14 mouse cellular contexts compared by ENCODE assay signal in the genomic region with DNA sequence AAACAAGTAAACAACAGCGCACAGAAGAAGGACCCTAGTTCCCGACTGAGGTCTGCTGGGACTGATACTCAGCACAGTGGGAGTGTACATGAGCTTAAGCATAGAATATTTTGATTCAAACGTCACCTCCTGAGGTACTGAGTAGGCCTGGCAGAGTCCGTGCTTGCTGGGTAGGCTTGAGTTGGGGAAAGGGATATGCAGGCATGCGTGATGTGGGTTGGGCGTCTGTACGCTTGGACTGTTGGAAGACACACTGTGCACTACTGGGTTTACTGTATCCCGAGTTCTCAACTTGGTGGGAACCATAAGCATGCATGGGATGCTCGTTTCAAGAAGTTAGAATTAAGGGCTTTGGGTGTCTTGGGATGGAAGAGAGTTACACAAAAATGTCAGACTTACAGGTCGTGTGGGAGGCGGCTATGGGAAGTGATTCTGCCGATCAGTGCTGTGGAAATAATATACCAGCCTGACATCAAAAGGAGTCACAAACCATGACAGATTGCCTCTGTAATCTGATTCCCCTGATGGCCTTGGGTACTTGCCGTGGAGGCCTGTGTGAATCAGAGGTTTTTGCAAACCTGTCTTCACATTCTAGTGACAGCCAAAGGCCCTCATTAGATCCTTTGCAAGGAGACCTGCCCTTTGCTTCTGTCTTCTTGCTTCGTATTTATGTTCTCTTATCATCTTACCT.
DNase-seq lines count a peak whose midpoint lies in the region; ATAC-seq and TF ChIP-seq lines count a peak whose summit lies in the region.
"Had no signal": no experiment of that assay in that cellular context is flagged by ENCODE, and none has a peak within 500 bp of the region (broad histone marks: within the 10 kb centered on the region; RNA-seq: fewer than 3 reads in every experiment).

No protein-coding gene starts in this region.

- H3K36me3 ChIP-seq in midbrain, embryonic 14.5 days (ENCODE audit: control insufficient read depth, insufficient read depth, low read length), result peaks cover 3% of the 10 kb centered on the region; the same call in 1 of the 2 replicates
- no peaks in the 10 kb centered on the region for H3K36me3 ChIP-seq in midbrain, embryonic 15.5 days (replicated peaks)
- 0 out of 2 replicates have a peak, but pooled peaks cover 4% of the 10 kb centered on the region for H3K36me3 ChIP-seq in hindbrain, embryonic 12.5 days
- no peaks in the 10 kb centered on the region for H3K36me3 ChIP-seq in small intestine, adult 2 months (ENCODE audit: control insufficient read depth, insufficient read depth, low read length)

- WGBS in midbrain, embryonic 14.5 days, result 48% methylated on average over 14 of the region's 14 CpGs
- 60% methylated on average over 14 of the region's 14 CpGs for WGBS in midbrain, embryonic 15.5 days
- WGBS in hindbrain, embryonic 12.5 days, result 55% methylated on average over 14 of the region's 14 CpGs
- WGBS in small intestine, adult 2 months, result 70% methylated on average over 14 of the region's 14 CpGs

- peaks cover 32% of the 10 kb centered on the region for H3K4me1 ChIP-seq in midbrain, embryonic 14.5 days (ENCODE audit: control insufficient read depth, insufficient read depth, low read length)
- peaks cover 24% of the 10 kb centered on the region for H3K4me1 ChIP-seq in midbrain, embryonic 15.5 days
- peaks cover 63% of the 10 kb centered on the region for H3K4me1 ChIP-seq in hindbrain, embryonic 12.5 days
- H3K4me1 ChIP-seq in small intestine, adult 2 months (ENCODE audit: control insufficient read depth, insufficient read depth, insufficient read length, low read length), result peaks cover 29% of the 10 kb centered on the region

- no peak for ATAC-seq in midbrain, embryonic 14.5 days (ENCODE audit: low FRiP score, low TSS enrichment)
- ATAC-seq in midbrain, embryonic 15.5 days (replicated peaks), result no peak
- ATAC-seq in hindbrain, embryonic 12.5 days (ENCODE audit: low FRiP score), result no peak
- ATAC-seq: lung, postnatal 0 days had no signal

- H3K27ac ChIP-seq in midbrain, embryonic 14.5 days (replicated peaks; ENCODE audit: low read depth, low read length), result no peak overlapping the region
- H3K27ac ChIP-seq in midbrain, embryonic 15.5 days, result no peak overlapping the region
- H3K27ac ChIP-seq in hindbrain, embryonic 12.5 days, result 0 out of 2 replicates have a peak overlapping the region, but pooled peaks have one; percentile 1
- peak overlapping the region; percentile 13; the same call in 1 of the 2 replicates for H3K27ac ChIP-seq in small intestine, adult 2 months (ENCODE audit: insufficient read depth, low read depth, low read length)

- TF ChIP-seq POLR2A in brain, embryonic 14.5 days (IDR thresholded peaks at IDR 0.05; ENCODE audit: borderline replicate concordance, extremely low read depth, insufficient read depth, insufficient read length, poor library complexity, severe bottlenecking), result no peak
- no peak for TF ChIP-seq POLR2A in small intestine, adult 2 months (IDR thresholded peaks at IDR 0.05; ENCODE audit: low read depth, low read length)

- H3K9ac ChIP-seq in midbrain, embryonic 14.5 days (replicated peaks; ENCODE audit: low read length), result no peak overlapping the region
- H3K9ac ChIP-seq in midbrain, embryonic 15.5 days, result no peak overlapping the region
- H3K9ac ChIP-seq in hindbrain, embryonic 12.5 days, result no peak overlapping the region

- DNase-seq in midbrain, embryonic 14.5 days, result peak; percentile 51
- peak; percentile 58 for DNase-seq in brain, embryonic 14.5 days (ENCODE audit: low read depth)
- DNase-seq in T-cell, adult 2 months (ENCODE audit: low spot score), result no peak
- no peak for DNase-seq in layer of hippocampus, adult 18-20 months (ENCODE audit: low spot score in 2 of 2)
- DNase-seq: cerebellum, adult 9-10 months; gastrocnemius, postnatal 10 days; kidney, adult 8-10 months; liver; thymus, postnatal 25 days had no signal

- TF ChIP-seq CTCF in brain, embryonic 14.5 days (IDR thresholded peaks at IDR 0.05; ENCODE audit: borderline replicate concordance, extremely low read depth, insufficient read depth, insufficient read length), result no peak
- no peak for TF ChIP-seq CTCF in small intestine, adult 2 months (IDR thresholded peaks at IDR 0.05; ENCODE audit: extremely low read depth, insufficient read length, insufficient replicate concordance, low read depth, low read length)

- no peak overlapping the region for H3K4me2 ChIP-seq in midbrain, embryonic 14.5 days (ENCODE audit: low read length)
- no peak overlapping the region for H3K4me2 ChIP-seq in midbrain, embryonic 15.5 days
- H3K4me2 ChIP-seq in hindbrain, embryonic 12.5 days (replicated peaks), result no peak overlapping the region

- H3K9me3 ChIP-seq in midbrain, embryonic 14.5 days (ENCODE audit: control insufficient read depth, low read length), result no peaks in the 10 kb centered on the region
- no peaks in the 10 kb centered on the region for H3K9me3 ChIP-seq in midbrain, embryonic 15.5 days
- no peaks in the 10 kb centered on the region for H3K9me3 ChIP-seq in hindbrain, embryonic 12.5 days (replicated peaks)
- H3K9me3 ChIP-seq: G1E had no signal

- no peaks in the 10 kb centered on the region for H3K27me3 ChIP-seq in midbrain, embryonic 14.5 days (ENCODE audit: control insufficient read depth, insufficient read depth, low read length)
- H3K27me3 ChIP-seq in midbrain, embryonic 15.5 days (replicated peaks), result no peaks in the 10 kb centered on the region
- no peaks in the 10 kb centered on the region for H3K27me3 ChIP-seq in hindbrain, embryonic 12.5 days
- H3K27me3 ChIP-seq in small intestine, adult 2 months (ENCODE audit: control insufficient read depth, insufficient read depth, low read length), result no peaks in the 10 kb centered on the region

- H3K4me3 ChIP-seq in midbrain, embryonic 14.5 days (replicated peaks; ENCODE audit: low read depth, low read length), result no peak overlapping the region
- no peak overlapping the region for H3K4me3 ChIP-seq in midbrain, embryonic 15.5 days
- H3K4me3 ChIP-seq in hindbrain, embryonic 12.5 days, result no peak overlapping the region
- H3K4me3 ChIP-seq in small intestine, adult 2 months (ENCODE audit: low read depth, low read length), result no peak overlapping the region

Comparison
In these comparisons a context has a peak if more than half of its experiments do, and no peak if none do; other contexts are left out.
1. DNase-seq: peak in midbrain, embryonic 14.5 days (single experiment) and brain, embryonic 14.5 days (single experiment); none in T-cell, adult 2 months (single experiment) and layer of hippocampus, adult 18-20 months (0 of 2).
2. H3K27ac ChIP-seq: peak in hindbrain, embryonic 12.5 days (single experiment) and small intestine, adult 2 months (single experiment); none in midbrain, embryonic 14.5 days (single experiment) and midbrain, embryonic 15.5 days (single experiment).